Mouse (Mus musculus): Measurements from ENCODE around the gene Ubac2. TPM values are rescaled to one million over a fixed set of nuclear protein-coding genes. Genes with fewer than 3 reads are reported as not detected.

Gene Ubac2
- total RNA-seq, 2 experiments from 2014 or later: 34.2 to 36.0 TPM

DNA sequence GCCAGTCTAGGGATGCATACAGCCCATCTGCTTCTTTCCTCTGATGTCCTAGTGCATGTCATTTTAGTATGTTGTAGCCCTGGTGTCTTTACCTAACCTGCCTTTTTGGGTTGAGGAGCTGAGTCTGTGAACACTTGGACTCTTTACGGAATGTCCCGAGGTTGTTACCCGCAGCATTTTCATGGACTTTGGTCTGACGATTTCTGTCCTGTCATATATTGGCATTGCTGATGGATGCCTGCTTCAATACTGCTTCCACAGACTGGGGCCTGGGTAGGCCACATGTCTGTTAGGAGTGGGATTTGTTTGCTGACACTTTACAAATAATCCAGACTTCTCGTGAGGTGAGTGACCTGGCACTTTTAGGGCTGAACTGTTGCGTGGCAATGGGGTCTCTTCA, 15.3 kb downstream of the Ubac2 start:
- DNase-seq (ENCODE audit: low spot score in 2 of 2): no peak

GRCm38 (mm10) chr14:121894511-121895135, 16.2 kb downstream of the Ubac2 start:
- no peak for DNase-seq (ENCODE audit: low spot score in 2 of 2)

- no peak for DNase-seq (ENCODE audit: low spot score in 2 of 2)
These were observed 16.9 kb downstream of the Ubac2 start for GRCm38 (mm10) chr14:121895316-121895715.

- DNase-seq (ENCODE audit: low spot score in 2 of 2): no peak
These were observed 18.0 kb downstream of the Ubac2 start for GRCm38 (mm10) chr14:121896126-121897090.

- DNase-seq (ENCODE audit: low spot score in 2 of 2): no peak
These were observed 19.4 kb downstream of the Ubac2 start for GRCm38 (mm10) chr14:121897773-121898172.

- no peak for DNase-seq (ENCODE audit: low spot score in 2 of 2)
These were observed 20.1 kb downstream of the Ubac2 start for GRCm38 (mm10) chr14:121898509-121898908.

GRCm38 (mm10) chr14:121899071-121899470, 20.7 kb downstream of the Ubac2 start:
- no peak for DNase-seq (ENCODE audit: low spot score in 2 of 2)

- DNase-seq (ENCODE audit: low spot score in 2 of 2): no peak
These were observed 23.1 kb downstream of the Ubac2 start for GRCm38 (mm10) chr14:121901511-121901910.

GRCm38 (mm10) chr14:121903381-121903876, 25.0 kb downstream of the Ubac2 start:
- no peak for DNase-seq (ENCODE audit: low spot score in 2 of 2)

- no peak for DNase-seq (ENCODE audit: low spot score in 2 of 2)
These were observed 26.3 kb downstream of the Ubac2 start for GRCm38 (mm10) chr14:121904754-121905153.

GRCm38 (mm10) chr14:121906341-121906991, 28.0 kb downstream of the Ubac2 start:
- no peak for DNase-seq (ENCODE audit: low spot score in 2 of 2)

- DNase-seq (ENCODE audit: low spot score in 2 of 2): no peak
These were observed 28.7 kb downstream of the Ubac2 start for GRCm38 (mm10) chr14:121906992-121907681.

- no peak for DNase-seq (ENCODE audit: low spot score in 2 of 2)
These were observed 31.4 kb downstream of the Ubac2 start for GRCm38 (mm10) chr14:121909868-121910267.

GRCm38 (mm10) chr14:121912501-121912900, 34.1 kb downstream of the Ubac2 start:
- no peak for DNase-seq (ENCODE audit: low spot score in 2 of 2)

DNA sequence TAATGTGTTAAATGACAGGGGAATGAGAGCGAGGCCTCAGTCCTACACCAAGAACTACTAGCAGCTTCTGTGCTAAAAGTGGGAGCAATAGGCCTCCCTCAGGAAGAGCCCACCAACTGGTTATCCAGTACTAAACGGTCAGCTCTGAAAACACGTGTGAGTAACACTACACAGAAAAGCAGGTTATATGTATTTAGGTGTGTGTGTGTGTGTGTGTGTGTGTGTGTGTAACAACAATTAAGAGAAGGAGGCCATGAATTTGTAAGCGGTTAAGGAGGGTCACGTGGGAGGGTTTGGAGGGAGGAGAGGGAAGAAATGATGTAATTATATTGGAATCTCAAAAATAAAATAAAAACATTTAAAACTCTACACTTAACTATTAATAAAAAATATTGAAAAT, 36.7 kb downstream of the Ubac2 start:
- no peak for DNase-seq (ENCODE audit: low spot score in 2 of 2)

- DNase-seq (ENCODE audit: low spot score in 2 of 2): no peak
These were observed 37.2 kb downstream of the Ubac2 start, which contains the start of gene Gpr18 for GRCm38 (mm10) chr14:121915621-121916020. TSS of gene Gpr18 (minus strand) at chr14:121915781.

DNA sequence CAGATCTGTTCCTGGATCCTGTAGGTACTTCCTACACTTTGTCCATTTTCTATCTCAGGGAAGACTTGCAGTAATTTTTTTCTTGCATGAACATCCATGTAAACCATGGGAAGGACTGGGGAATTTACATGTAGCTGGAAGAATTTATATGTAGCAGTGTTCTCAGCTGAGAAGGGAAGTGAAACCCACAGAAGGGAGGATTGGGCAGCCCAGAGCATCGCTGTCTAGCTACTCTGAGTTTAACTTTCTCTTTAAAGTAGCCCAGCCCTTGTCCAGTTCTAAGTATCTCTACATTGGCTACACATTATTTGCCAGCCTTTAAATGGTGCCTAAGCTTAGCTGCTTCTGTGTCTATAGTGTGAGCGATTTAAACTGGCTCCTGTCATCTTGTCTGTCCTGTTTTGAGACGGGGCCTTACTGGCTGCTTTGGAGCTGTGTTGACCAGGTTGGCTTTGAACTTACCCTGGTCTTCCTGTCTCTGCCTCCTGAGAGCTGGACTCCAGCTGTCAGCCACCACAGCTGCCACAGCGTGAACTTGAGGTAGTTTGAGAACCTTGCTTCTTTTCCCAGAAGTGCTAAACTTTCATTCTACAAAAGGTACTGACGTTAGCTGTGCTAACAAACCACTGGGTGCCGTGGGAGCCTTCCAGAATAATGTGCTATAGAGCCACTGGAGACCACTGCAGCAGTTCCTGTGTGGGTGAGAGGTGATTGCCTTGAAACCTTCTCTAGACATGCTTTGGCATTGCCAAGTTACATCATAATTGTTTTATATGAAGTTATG, 38.1 kb downstream of the Ubac2 start:
- DNase-seq (ENCODE audit: low spot score in 2 of 2): no peak

GRCm38 (mm10) chr14:121918266-121918665, 39.8 kb downstream of the Ubac2 start:
- DNase-seq (ENCODE audit: low spot score in 2 of 2): no peak

- DNase-seq (ENCODE audit: low spot score in 2 of 2): no peak
These were observed 41.3 kb downstream of the Ubac2 start for GRCm38 (mm10) chr14:121919752-121920151.

DNA sequence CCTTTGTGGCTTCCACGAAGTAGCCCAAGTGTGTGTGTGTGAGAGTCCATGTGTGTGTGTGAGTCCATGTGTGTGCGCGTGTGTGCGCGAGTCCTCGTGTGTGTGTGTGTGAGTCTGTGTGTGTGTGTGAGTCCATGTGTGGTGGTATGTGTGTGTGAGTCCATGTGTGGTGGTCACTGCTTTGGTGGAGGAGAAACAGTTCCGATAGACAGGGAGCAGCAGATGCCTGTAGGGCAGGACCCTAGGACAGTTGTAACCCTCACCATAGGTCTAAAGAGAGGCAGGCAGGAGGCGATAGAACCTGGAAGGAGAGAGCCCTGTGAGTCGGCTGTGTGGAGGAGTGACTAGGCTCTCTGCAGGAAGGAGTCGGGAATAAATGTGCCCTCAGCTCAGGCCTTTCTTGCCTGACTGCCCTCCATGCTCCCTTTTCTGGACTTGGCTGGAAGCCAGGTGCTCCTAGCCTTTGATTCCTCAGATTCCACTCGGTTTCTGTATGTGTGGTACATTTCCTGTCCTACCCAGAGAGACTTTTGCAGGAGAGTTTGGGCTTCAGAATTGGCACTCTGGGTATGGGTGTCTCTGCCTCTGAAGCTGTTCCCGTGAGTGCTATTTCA, 42.2 kb downstream of the Ubac2 start:
- DNase-seq (ENCODE audit: low spot score in 2 of 2): no peak

Data from left cerebral cortex, adult 18-20 months (tissue).